Mouse (Mus musculus): Measurements from ENCODE around the gene Gm15155.

DNA sequence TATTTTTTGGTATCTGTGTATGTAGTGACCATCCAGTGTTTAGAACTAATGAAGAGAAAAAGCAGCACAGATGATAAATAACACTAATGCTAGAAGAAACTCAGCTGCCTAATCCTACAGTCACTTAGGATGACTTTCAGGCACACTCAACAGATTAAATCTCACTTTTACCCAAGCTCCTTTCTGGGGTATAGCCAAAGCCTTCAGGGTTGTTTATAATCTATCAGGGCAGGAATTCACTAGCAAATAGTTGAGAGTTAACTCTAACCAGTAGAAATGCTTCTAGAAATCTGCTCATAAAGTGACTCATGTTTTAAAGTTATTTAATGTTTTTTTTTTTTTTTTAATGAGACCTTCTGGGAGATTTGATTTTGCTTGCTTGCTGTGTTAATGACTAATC is 44.8 kb upstream of the Gm15155 start:
- no peak for TF ChIP-seq GATA1 (IDR thresholded peaks at IDR 0.05; ENCODE audit: low read length)
- no peak for TF ChIP-seq TAL1 (IDR thresholded peaks at IDR 0.05; ENCODE audit: low read length)

All from erythroblast, embryonic 14.5 days (primary cell).